Mouse (Mus musculus) stomach, postnatal 0 days (tissue): ENCODE measurements around the gene Olfr812. TPM values are rescaled to one million over a fixed set of nuclear protein-coding genes. Genes with fewer than 3 reads are reported as not detected.

Source experiments
- ATAC-seq: fragments of 200-750 bp; cut with Nextera tagmentation; 2 replicates; pipeline ENCODE4 v1.8.0; 2017; ENCODE audit not compliant: low FRiP score, low TSS enrichment
- DNase-seq: peaks from one replicate; pipeline ENCODE4 v3.0.0-alpha.2; 2016; ENCODE audit warnings: low spot score
- H3K27ac ChIP-seq: fragments of 300-500 bp; sonication (generic); replicated peaks from 2 replicates; pipeline ENCODE4 v1.5.1; 2014; ENCODE audit warnings: mild to moderate bottlenecking, control low read depth
- H3K27me3 ChIP-seq: fragments of 300-500 bp; sonication (generic); 2 replicates; pipeline ENCODE4 v1.6.1; 2014; ENCODE audit warnings: low read length; ENCODE audit not compliant: control insufficient read depth, insufficient read depth
- H3K36me3 ChIP-seq: fragments of 300-500 bp; sonication (generic); 2 replicates; pipeline ENCODE4 v1.6.1; 2014; ENCODE audit warnings: low read length, mixed read lengths; ENCODE audit not compliant: control insufficient read depth, insufficient read depth
- H3K4me1 ChIP-seq: fragments of 300-500 bp; sonication (generic); replicated peaks from 2 replicates; pipeline ENCODE4 v1.6.1; 2014; ENCODE audit warnings: antibody characterized with exemption; ENCODE audit not compliant: control insufficient read depth, insufficient read depth
- H3K4me2 ChIP-seq: fragments of 300-500 bp; sonication (generic); replicated peaks from 2 replicates; pipeline ENCODE4 v1.6.1; 2014; ENCODE audit warnings: low read depth, mild to moderate bottlenecking, control low read depth, moderate library complexity
- H3K4me3 ChIP-seq: fragments of 300-500 bp; sonication (generic); 2 replicates; pipeline ENCODE4 v1.5.1; 2014; ENCODE audit warnings: low read depth, low read length, control low read depth
- H3K9ac ChIP-seq: fragments of 300-500 bp; sonication (generic); 2 replicates; pipeline ENCODE4 v1.6.1; 2014; ENCODE audit warnings: mild to moderate bottlenecking, low read length, control low read depth, mixed read lengths
- H3K9me3 ChIP-seq: fragments of 300-500 bp; sonication (generic); 2 replicates; pipeline ENCODE4 v1.6.1; 2016; ENCODE audit warnings: low read length; ENCODE audit not compliant: control insufficient read depth
- CTCF ChIP-seq: IDR thresholded peaks from 2 replicates; pipeline ENCODE4 v1.5.1; 2016; ENCODE audit warnings: antibody characterized with exemption, low read depth, mild to moderate bottlenecking, moderate library complexity
- EP300 ChIP-seq: optimal IDR thresholded peaks from 2 replicates; pipeline ENCODE3; 2016; ENCODE audit warnings: antibody characterized with exemption
- WGBS: fragments of 180-500 bp; shearing (Covaris S2); extraction: QIAGEN DNeasy Blood & Tissue Kit; methylation state at CpG from one replicate; pipeline ENCODE4 v1.1.7; 2014; 5-methylcytosine and 5-hydroxymethylcytosine counted together
- polyA plus RNA-seq: library from polyadenylated mRNA; unstranded; fragments of >200 nt; fragmentation: Nextera tagmentation; extraction: Ambion mirVana; gene quantifications from 2 replicates; pipeline ENCODE4 v1.2.1, GENCODE M21; 2015

The Olfr812 gene
- polyA plus RNA-seq, 1 experiment from 2014 or later = not detected

DNA sequence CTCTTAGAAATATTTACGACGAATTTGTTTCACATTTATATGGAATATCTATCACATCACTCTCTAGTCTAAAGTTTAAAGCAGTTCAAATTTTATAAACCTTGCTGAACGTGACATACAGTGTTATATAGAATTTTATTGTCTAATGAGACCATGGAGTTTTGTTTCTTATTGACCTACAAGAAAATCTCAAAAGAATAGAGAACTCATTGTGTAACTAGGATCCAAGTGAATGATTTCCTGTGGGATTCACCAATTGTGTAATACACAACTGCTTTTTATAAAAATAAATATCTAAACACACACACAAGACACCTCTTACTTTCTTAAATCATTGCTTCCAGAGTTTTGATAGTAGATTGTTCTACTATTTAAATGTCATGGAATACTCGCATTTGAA lies 41.6 kb downstream of the Olfr812 start, which contains the start of gene Olfr811:
TSS of gene Olfr811 (minus strand) at position 101 of the 400 bp plus-strand sequence.
- Histone ChIP-seq H3K36me3 (no peaks in the 10 kb centered on the region), H3K9ac (no peak within 1 kb of the TSS), H3K4me2 (no peak within 1 kb of the TSS), H3K27ac (no peak within 1 kb of the TSS), H3K4me3 (no peak within 1 kb of the TSS), H3K4me1 (no peaks in the 10 kb centered on the region), H3K27me3 (no peaks in the 10 kb centered on the region), H3K9me3 (no peaks in the 10 kb centered on the region)
- no peak for ATAC-seq
- no peak for DNase-seq
- 82% methylated on average over 4 of the region's 4 CpGs for WGBS
- TF ChIP-seq EP300 (no peak), CTCF (no peak)

DNA sequence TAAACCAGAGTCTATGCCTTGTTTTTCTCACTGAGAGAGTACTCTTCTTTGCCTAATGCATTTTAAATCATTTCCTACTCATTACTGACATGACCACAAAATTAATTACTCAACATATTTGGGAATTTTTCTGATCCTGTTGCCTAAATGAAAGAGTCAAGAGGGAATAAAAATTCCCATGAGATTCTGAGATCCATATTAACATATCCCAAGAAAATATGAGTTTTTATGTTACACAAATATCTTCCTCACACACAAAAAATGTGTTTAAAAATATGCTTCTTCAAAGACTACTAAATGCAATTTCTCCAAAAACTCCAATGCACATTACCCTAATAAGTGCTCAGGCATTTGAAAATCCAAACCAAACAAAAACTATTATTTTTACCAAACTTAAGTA lies 51.1 kb downstream of the Olfr812 start, which contains the start of gene Olfr810:
TSS of gene Olfr810 (minus strand) at position 101 of the 400 bp plus-strand sequence.
- ATAC-seq = no peak
- Histone ChIP-seq H3K36me3 (no peaks in the 10 kb centered on the region), H3K27me3 (no peaks in the 10 kb centered on the region), H3K27ac (no peak within 1 kb of the TSS), H3K4me3 (no peak within 1 kb of the TSS), H3K4me2 (no peak within 1 kb of the TSS), H3K9me3 (no peaks in the 10 kb centered on the region), H3K9ac (no peak within 1 kb of the TSS), H3K4me1 (no peaks in the 10 kb centered on the region)
- DNase-seq = no peak
- TF ChIP-seq CTCF (no peak), EP300 (no peak)

Other genes with a start within 250 kb of the Olfr812 start
- not detected in 2 replicates for gene Olfr796, start 233.5 kb downstream of the Olfr812 start, polyA plus RNA-seq
- not detected in 2 replicates for gene Olfr798, start 218.2 kb downstream of the Olfr812 start, polyA plus RNA-seq
- not detected in 2 replicates for gene Olfr799, start 208.6 kb downstream of the Olfr812 start, polyA plus RNA-seq
- gene Olfr800, start 188.4 kb downstream of the Olfr812 start, polyA plus RNA-seq = not detected in 2 replicates
- 0.02 TPM in 1 of 2 replicates, not detected in the other for gene Olfr801, start 172.2 kb downstream of the Olfr812 start, polyA plus RNA-seq
- 0.06 TPM in 1 of 2 replicates, not detected in the other for gene Olfr802, start 157.9 kb downstream of the Olfr812 start, polyA plus RNA-seq
- gene Olfr803, start 151.8 kb downstream of the Olfr812 start, polyA plus RNA-seq = not detected in 2 replicates
- gene Olfr804, start 142.9 kb downstream of the Olfr812 start, polyA plus RNA-seq = not detected in 2 replicates
- not detected in 2 replicates for gene Olfr805, start 116.7 kb downstream of the Olfr812 start, polyA plus RNA-seq
- gene Olfr806, start 104.2 kb downstream of the Olfr812 start, polyA plus RNA-seq = not detected in 2 replicates
- gene Olfr807, start 88.3 kb downstream of the Olfr812 start, polyA plus RNA-seq = not detected in 2 replicates
- 0.07 TPM in 1 of 2 replicates, not detected in the other for gene Olfr808, start 80.6 kb downstream of the Olfr812 start, polyA plus RNA-seq
- gene Olfr809, start 71.5 kb downstream of the Olfr812 start, polyA plus RNA-seq = not detected in 2 replicates
- gene Olfr810, start 51.2 kb downstream of the Olfr812 start, polyA plus RNA-seq = not detected in 2 replicates
- not detected in 2 replicates for gene Olfr811, start 41.7 kb downstream of the Olfr812 start, polyA plus RNA-seq
- not detected in 2 replicates for gene Olfr813, start 9.3 kb upstream of the Olfr812 start, polyA plus RNA-seq
- not detected in 2 replicates for gene Olfr814, start 33.8 kb upstream of the Olfr812 start, polyA plus RNA-seq
- gene Olfr815, start 59.8 kb upstream of the Olfr812 start, polyA plus RNA-seq = 0.11 TPM in 1 of 2 replicates, not detected in the other
- not detected in 2 replicates for gene Olfr816, start 69.5 kb upstream of the Olfr812 start, polyA plus RNA-seq
- not detected in 2 replicates for gene Olfr818, start 103.0 kb upstream of the Olfr812 start, polyA plus RNA-seq
- not detected in 2 replicates for gene Olfr819, start 121.2 kb upstream of the Olfr812 start, polyA plus RNA-seq
- gene Olfr247, start 130.0 kb upstream of the Olfr812 start, polyA plus RNA-seq = not detected in 2 replicates
- 0.02 TPM in 1 of 2 replicates, not detected in the other for gene Gm10310, start 139.0 kb upstream of the Olfr812 start, polyA plus RNA-seq
- gene Olfr820, start 166.5 kb upstream of the Olfr812 start, polyA plus RNA-seq = not detected in 2 replicates
- gene Olfr821, start 184.3 kb upstream of the Olfr812 start, polyA plus RNA-seq = not detected in 2 replicates
- 0.04 TPM in 1 of 2 replicates, not detected in the other for gene Olfr822, start 225.1 kb upstream of the Olfr812 start, polyA plus RNA-seq